Mouse (Mus musculus) heart, adult 2 months (tissue): Measurements from ENCODE around the gene Cep295.

ENCODE experiments used
- CTCF ChIP-seq: fragments of 200-600 bp; IDR thresholded peaks from 2 replicates; pipeline ENCODE4 v1.8.1; 2022; ENCODE audit warnings: antibody characterized with exemption, mild to moderate bottlenecking, moderate library complexity
- EP300 ChIP-seq: fragments of 200-500 bp; IDR thresholded peaks from 2 replicates; pipeline ENCODE4 v1.6.1; 2011; ENCODE audit warnings: low read depth, low read length, control low read depth; ENCODE audit not compliant: insufficient read depth

- TF ChIP-seq CTCF (no peak), EP300 (no peak)
Measured at GRCm38 (mm10) chr9:15349925-15350324, 7.7 kb downstream of the Cep295 start.
